Comparison of ENCODE assay signal across 27 mouse cellular contexts in the genomic region with DNA sequence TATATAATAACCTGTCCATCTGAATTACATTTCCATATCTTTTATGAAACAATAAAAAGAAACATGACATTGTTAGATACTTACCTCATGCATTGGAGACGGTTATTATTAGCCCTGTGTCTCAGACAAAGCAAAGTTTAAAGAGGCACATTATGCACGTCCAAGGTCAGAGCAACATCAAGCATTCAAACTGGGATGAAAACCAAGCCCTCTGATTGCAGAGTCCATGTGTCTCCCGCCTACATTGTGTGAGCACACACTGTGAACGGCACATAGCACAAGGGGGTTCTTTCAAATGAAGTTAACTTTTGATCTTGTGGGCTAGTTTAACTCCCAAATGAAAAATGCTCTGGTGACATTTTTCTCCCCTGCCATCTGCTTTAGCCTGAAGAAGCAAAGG.
DNase-seq lines count a peak whose midpoint lies in the region; ATAC-seq and TF ChIP-seq lines count a peak whose summit lies in the region.
"Had no signal": no experiment of that assay in that cellular context is flagged by ENCODE, and none has a peak within 500 bp of the region (broad histone marks: within the 10 kb centered on the region; RNA-seq: fewer than 3 reads in every experiment).

No protein-coding gene starts in this region.

- H3K4me3 ChIP-seq in kidney, postnatal 0 days (replicated peaks; ENCODE audit: low read depth, low read length) = no peak overlapping the region
- H3K4me3 ChIP-seq in myocyte = no peak overlapping the region
- H3K4me3 ChIP-seq: embryonic facial prominence, embryonic 13.5 days; forebrain, embryonic 10.5 days; forebrain, embryonic 13.5 days; heart, adult 2 months; hindbrain, embryonic 10.5 days; hindbrain, embryonic 13.5 days had no signal

- no peak overlapping the region for H3ac ChIP-seq in myocyte (ENCODE audit: control insufficient read depth, insufficient read length)

- no peaks in the 10 kb centered on the region for H3K36me3 ChIP-seq in kidney, postnatal 0 days (ENCODE audit: insufficient read depth, low read length)
- no peaks in the 10 kb centered on the region for H3K36me3 ChIP-seq in myocyte (ENCODE audit: control insufficient read depth, insufficient read depth)
- H3K36me3 ChIP-seq: embryonic facial prominence, embryonic 13.5 days; forebrain, embryonic 10.5 days; hindbrain, embryonic 10.5 days; hindbrain, embryonic 13.5 days had no signal

- DNase-seq in embryo, embryonic 10.5 days (ENCODE audit: low spot score) = peak; percentile 7
- no peak for DNase-seq in embryo, embryonic 10 days (ENCODE audit: low spot score)
- peak; percentile 11 for DNase-seq in kidney, postnatal 0 days (ENCODE audit: low spot score)
- DNase-seq in kidney, adult 11 months = no peak
- peak; percentile 21 for DNase-seq in 3T3-L1 (ENCODE audit: low read depth, low spot score)
- no peak for DNase-seq in urinary bladder, postnatal 25 days (ENCODE audit: low spot score)
- DNase-seq: adrenal gland, adult 2 months; adrenal gland, postnatal 14 days; B cell, adult 2 months; cerebellum, adult 11 months; cerebellum, adult 2 months; cerebellum, adult 9-11 months; cerebellum, postnatal 25 days; gastrocnemius, postnatal 10 days; gastrocnemius, postnatal 36 days; heart, adult 2 months; heart, postnatal 36 days had no signal

- no peak for TF ChIP-seq CTCF in kidney, postnatal 0 days (IDR thresholded peaks at IDR 0.05; ENCODE audit: low read depth)

- no peaks in the 10 kb centered on the region for H3K79me2 ChIP-seq in myocyte (ENCODE audit: control insufficient read depth, insufficient read depth)

- H3K27me3 ChIP-seq in kidney, postnatal 0 days (ENCODE audit: insufficient read depth, low read length) = no peaks in the 10 kb centered on the region
- H3K27me3 ChIP-seq in myocyte (ENCODE audit: control insufficient read depth, insufficient read depth, insufficient read length) = no peaks in the 10 kb centered on the region
- H3K27me3 ChIP-seq: embryonic facial prominence, embryonic 13.5 days; forebrain, embryonic 13.5 days had no signal

- H3K9me3 ChIP-seq in kidney, postnatal 0 days (replicated peaks; ENCODE audit: low read length) = no peaks in the 10 kb centered on the region
- H3K9me3 ChIP-seq: embryonic facial prominence, embryonic 13.5 days; forebrain, embryonic 10.5 days; forebrain, embryonic 13.5 days; hindbrain, embryonic 10.5 days; hindbrain, embryonic 13.5 days had no signal

- H3K4me2 ChIP-seq in kidney, postnatal 0 days (ENCODE audit: low read length) = no peak overlapping the region
- H3K4me2 ChIP-seq in myocyte (ENCODE audit: low read depth) = peak overlapping the region; percentile 62
- H3K4me2 ChIP-seq: embryonic facial prominence, embryonic 13.5 days; forebrain, embryonic 13.5 days; heart, embryonic 11.5 days; hindbrain, embryonic 13.5 days had no signal

- TF ChIP-seq POLR2A in myocyte (IDR thresholded peaks at IDR 0.05; ENCODE audit: insufficient read length, low read depth) = no peak

- no peak overlapping the region for H3K9ac ChIP-seq in kidney, postnatal 0 days (ENCODE audit: low read depth, low read length)
- H3K9ac ChIP-seq: embryonic facial prominence, embryonic 13.5 days; forebrain, embryonic 13.5 days; hindbrain, embryonic 13.5 days had no signal

- H3K27ac ChIP-seq in kidney, postnatal 0 days = no peak overlapping the region
- H3K27ac ChIP-seq: embryonic facial prominence, embryonic 13.5 days; forebrain, embryonic 10.5 days; forebrain, embryonic 13.5 days; heart, adult 2 months; hindbrain, embryonic 10.5 days; hindbrain, embryonic 13.5 days had no signal

- no peak for ATAC-seq in kidney, postnatal 0 days (replicated peaks; ENCODE audit: low FRiP score, low read depth)
- ATAC-seq: CD4-positive, CD25-positive, alpha-beta regulatory T cell, adult 4 months; forebrain, embryonic 13.5 days; forebrain, embryonic 16.5 days; hindbrain, embryonic 16.5 days had no signal

- H3K4me1 ChIP-seq in kidney, postnatal 0 days (replicated peaks; ENCODE audit: insufficient read depth, low read length) = no peaks in the 10 kb centered on the region
- H3K4me1 ChIP-seq: forebrain, embryonic 13.5 days had no signal

- WGBS in kidney, postnatal 0 days = 50% methylated on average over 4 of the region's 4 CpGs

TF ChIP-seq in myocyte, 11 proteins besides CTCF, POLR2A, EP300 and RAD21:
- TF ChIP-seq TCF3 (IDR thresholded peaks at IDR 0.05; ENCODE audit: insufficient read length, low read depth) (no peak), POLR2AphosphoS2 (IDR thresholded peaks at IDR 0.05; ENCODE audit: insufficient read length, low read depth) (no peak), E2F4 (IDR thresholded peaks at IDR 0.05; ENCODE audit: insufficient read depth) (no peak), REST (IDR thresholded peaks at IDR 0.05; ENCODE audit: insufficient read depth, insufficient read length) (no peak), MYOG (IDR thresholded peaks at IDR 0.05; ENCODE audit: control insufficient read depth in 1 of 3, insufficient read depth in 1 of 3, insufficient read length in 2 of 3, low read depth in 2 of 3) (no peak), CEBPB (IDR thresholded peaks at IDR 0.05; ENCODE audit: insufficient read depth, poor library complexity, severe bottlenecking) (no peak), TCF12 (IDR thresholded peaks at IDR 0.05; ENCODE audit: insufficient read depth, poor library complexity, severe bottlenecking) (no peak), USF1 (IDR thresholded peaks at IDR 0.05; ENCODE audit: low read depth) (no peak), MYOD1 (IDR thresholded peaks at IDR 0.05; ENCODE audit: control insufficient read depth in 1 of 3, insufficient read length in 2 of 3, low read depth in 2 of 3) (no peak), MAX (IDR thresholded peaks at IDR 0.05; ENCODE audit: low read depth) (no peak), SRF (IDR thresholded peaks at IDR 0.05; ENCODE audit: control insufficient read depth, insufficient read length, low read depth) (no peak)

Comparison
In these comparisons a context has a peak if more than half of its experiments do, and no peak if none do; other contexts are left out.
1. DNase-seq: peak in embryo, embryonic 10.5 days (single experiment), kidney, postnatal 0 days (single experiment) and 3T3-L1 (single experiment); none in embryo, embryonic 10 days (single experiment), kidney, adult 11 months (single experiment) and urinary bladder, postnatal 25 days (single experiment).